Mouse (Mus musculus) liver, embryonic 14.5 days (tissue): ENCODE results near the gene Zfpl1.

Source experiments
- CTCF ChIP-seq: IDR thresholded peaks from 2 replicates; pipeline ENCODE4 v1.5.1; 2016; ENCODE audit warnings: antibody characterized with exemption, low read depth, control low read depth
- EP300 ChIP-seq: IDR thresholded peaks from 2 replicates; pipeline ENCODE4 v1.6.1; 2016; ENCODE audit warnings: antibody characterized with exemption, low read depth

- TF ChIP-seq CTCF (0 out of 2 replicates have a peak, but pooled peaks have one; percentile 14), EP300 (no peak)
Measured at GRCm38 (mm10) chr19:6084478-6085248, at the start of gene Zfpl1, which contains the start of gene Cdca5.
